Mouse (Mus musculus) 3T3-L1 (cell line): ENCODE data around the gene Rfx5.
"Not testable (repeated sequence)": the region's sequence is repeated elsewhere in the genome, so short reads cannot be mapped to it uniquely, and the experiment has no call there.

Experiments
- DNase-seq: peaks from one replicate; pipeline ENCODE4 v3.0.0-alpha.2; 2015; ENCODE audit warnings: low read depth, low spot score

Gene Rfx5

GRCm38 (mm10) chr3:94953764-94954616 lies at the start of gene Rfx5:
Rfx5 (plus strand) TSS chr3:94954075.
- peak; percentile 99 for DNase-seq

DNA sequence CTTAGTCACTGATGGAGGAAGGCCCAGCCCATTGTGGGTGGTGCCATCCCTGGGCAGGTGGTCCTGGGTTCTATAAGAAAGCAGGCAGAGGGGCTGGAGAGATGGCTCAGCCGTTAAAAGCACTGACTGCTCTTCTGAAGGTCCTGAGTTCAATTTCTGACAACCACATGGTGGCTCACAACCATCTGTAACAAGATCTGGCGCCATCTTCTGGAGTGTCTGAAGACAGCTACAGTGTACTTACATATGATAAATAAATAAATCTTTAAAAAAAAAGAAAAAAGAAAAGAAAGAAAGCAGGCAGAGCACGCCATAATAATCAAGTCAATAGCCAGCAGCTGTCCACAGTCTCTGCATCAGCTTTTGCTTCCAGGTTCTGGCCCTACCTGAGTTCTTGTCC lies 49.1 kb upstream of the Rfx5 start:
- not testable (repeated sequence) for DNase-seq

- DNase-seq: no peak
These were observed 47.4 kb upstream of the Rfx5 start for GRCm38 (mm10) chr3:94906482-94906881.

DNA sequence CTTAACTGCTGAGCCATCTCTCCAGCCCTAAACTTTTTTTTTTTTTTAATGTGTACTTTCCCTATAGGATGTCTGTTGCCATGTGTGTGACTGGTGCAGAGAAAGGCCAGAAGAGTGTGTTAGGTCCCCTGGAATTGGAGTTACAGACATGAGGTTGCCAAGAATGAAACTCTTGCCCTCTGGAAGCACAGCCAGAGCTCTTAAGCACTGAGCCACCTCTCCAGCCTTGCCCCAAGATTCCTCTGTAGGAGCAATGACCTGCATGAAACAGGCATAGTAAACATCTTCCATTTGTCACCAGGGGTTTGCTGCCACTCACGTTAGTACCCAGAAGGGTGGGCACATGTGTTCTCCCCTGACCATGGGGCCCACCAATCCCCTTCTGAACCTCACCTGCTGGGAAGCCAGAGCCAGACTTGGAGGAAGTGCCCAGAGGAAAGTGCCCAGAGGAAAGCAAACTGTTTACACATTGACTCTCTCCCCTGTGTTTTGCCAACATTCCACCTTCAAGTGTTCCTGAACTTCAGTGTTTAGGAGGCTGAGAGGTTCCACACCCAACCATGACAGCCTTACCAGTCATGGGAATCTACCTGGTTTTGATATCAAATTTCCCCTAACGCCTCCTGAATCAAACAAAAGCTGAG lies 42.7 kb upstream of the Rfx5 start:
- no peak for DNase-seq

GRCm38 (mm10) chr3:94913801-94914200 lies 40.1 kb upstream of the Rfx5 start:
- DNase-seq: no peak

- DNase-seq: peak; percentile 30
These were observed 37.8 kb upstream of the Rfx5 start for GRCm38 (mm10) chr3:94915903-94916741.

DNA sequence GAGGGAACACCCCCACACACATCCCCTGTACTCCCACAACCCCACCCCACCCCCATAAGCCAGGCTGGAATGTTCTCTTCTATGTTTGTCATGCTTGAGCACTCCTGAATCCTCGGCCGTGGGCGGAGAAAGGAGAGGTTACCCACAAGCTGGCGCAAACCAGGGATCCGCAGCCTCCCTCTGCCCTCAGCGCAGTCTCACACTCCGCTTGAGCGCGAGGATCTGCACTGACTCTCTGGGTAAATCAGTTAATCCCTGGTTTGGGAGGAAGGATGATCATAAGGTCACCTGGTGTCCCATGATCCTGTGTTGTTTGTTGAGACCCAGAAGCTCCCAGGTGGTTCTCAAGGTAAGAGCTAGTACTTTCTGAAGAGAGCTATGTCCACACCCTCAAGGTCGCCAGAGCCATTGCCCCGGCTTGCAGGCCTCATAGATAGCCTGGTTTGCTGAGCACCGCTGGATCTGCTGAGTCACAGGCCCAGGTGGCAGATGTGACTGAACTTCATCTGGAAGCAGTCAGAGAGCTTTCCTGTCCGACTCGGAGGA lies 36.0 kb upstream of the Rfx5 start:
- DNase-seq: no peak

GRCm38 (mm10) chr3:94918845-94919244 lies 35.0 kb upstream of the Rfx5 start:
- no peak for DNase-seq

DNA sequence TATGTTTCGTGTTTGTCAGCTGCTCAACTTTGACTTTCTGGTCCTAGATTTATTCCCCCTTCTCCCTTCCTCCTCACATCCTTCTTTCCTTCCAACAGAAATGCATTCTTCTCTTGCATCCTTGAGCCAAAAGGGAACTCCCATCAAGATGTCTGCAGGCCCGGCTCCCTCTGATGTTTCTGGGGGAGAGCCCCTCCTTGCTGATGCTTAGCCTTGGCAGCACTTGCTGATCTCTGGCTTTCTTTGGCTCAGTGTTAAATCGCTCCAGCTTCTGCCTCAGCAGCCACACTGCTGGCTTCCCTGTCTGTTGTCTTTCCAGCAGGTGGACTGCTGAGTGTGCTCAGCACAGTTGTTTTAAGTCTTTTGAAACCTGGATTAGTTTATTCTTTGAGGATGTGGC lies 32.8 kb upstream of the Rfx5 start:
- no peak for DNase-seq

DNA sequence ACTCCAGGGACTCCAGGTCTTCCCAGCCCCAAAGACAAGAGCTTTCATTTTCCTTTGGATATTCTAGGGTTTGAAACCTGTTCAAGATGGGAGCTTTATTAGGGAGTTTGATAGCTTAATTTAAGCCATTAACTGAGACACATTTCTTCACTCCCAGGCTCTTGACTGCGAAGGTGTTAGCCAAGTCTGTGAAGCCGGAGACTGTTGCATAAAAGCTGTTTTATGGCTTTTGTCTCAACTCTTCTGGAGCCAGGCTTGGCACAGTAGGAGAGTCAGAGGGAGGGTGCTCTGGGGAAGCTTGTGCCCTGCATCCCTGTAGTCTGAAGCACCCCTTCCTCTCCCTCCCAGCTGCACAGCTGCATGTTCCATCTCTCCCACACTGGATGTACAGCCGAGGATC lies 31.5 kb upstream of the Rfx5 start:
- DNase-seq: no peak

DNA sequence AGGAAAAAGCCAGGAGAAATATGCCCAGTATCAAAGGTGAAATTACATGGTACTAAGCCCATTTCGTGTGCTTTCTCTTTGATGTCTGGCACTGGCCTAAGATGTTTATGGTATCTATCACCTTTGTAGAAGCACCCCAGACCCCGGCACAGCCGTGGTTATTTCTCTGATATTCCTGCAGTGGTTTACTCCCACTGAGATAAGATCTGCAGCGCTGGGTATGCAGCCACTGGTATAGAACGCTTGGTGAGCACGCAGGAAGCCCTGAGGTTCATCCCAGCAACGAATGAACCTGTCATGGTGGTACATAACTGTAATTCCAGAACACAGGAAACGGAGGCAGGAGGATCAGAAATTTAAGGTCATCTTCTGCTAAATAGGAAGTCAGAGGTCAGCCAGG lies 29.2 kb upstream of the Rfx5 start:
- DNase-seq: no peak

DNA sequence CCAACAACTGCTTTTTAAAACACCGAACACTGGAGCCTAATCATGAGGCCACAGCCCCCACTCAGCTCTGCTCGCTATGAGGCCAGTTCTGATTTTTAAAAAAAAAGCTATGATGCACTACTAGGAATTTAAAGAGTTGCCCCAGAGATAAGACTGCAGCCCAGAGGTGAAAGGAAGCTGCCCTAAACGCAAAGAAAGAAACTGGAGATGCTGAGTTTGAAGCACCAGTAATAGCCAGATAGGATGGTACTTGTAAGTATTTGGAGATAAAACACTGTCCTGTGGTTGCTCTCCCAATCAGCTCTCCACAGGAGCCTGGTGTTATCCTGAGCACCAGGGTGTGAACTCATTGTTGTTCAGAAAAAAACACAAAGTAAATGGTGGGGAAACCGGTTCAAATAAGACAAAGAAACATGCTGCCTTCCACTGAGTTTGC lies 27.6 kb upstream of the Rfx5 start:
- not testable (repeated sequence) for DNase-seq

DNA sequence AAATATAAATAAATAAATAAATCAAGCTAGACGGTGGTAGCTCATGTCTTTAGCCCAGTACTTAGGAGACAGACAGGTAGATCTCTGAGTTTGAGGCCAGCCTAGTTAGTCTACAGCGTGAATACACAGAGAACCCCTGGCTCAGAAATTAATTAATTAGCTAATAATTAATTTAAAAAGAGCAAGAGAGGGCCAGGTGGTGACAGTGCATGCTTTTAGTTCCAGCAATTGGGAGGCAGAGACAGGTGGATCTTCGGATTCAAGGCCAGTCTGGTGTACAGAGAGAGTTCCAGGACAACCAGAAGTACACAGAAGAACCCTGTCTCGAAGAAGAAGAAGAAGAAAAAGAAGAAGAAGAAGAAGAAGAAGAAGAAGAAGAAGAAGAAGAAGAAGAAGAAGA lies 24.9 kb upstream of the Rfx5 start:
- DNase-seq: not testable (repeated sequence)

DNA sequence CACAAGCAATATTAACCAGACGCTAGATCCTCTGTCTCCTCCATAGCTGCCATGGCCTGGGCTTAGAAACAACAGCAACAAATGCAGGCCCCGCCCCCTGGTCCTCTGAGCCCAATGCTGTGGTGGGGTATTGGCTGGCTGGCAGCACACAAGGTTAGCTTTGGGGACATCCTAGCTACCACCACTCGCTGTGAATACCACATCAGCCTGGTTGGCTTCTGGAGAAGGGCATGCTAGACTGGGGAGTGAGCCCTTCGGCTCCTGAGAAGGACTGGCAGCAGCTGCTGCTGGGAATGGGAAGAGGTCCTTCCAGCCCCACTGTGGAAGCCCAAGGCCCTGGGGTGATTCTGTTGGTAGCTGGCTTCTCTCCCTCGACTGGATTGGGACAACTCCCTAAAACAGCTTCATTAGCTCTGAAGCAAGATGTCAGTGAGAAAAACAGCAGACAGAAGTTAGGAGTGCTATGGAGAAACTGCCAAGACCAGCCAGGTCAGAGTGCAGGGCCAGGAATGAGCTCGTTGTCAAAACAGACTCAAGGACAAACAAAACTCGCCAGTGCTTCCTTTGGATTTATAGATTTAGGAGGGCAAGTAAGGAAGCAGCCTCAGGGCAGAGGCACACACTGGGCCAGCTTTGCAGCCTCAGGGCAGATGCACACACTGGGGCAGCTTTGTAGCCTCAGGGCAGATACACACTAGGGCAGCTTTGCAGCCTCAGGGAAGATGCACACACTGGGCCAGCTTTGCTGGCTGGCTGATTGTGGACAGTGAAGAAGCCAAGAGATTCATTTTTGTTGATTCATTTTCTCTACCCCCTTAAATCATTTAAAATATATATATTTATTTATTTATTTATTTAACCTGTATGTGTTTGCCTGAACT lies 23.2 kb upstream of the Rfx5 start:
- peak; percentile 45 for DNase-seq

DNA sequence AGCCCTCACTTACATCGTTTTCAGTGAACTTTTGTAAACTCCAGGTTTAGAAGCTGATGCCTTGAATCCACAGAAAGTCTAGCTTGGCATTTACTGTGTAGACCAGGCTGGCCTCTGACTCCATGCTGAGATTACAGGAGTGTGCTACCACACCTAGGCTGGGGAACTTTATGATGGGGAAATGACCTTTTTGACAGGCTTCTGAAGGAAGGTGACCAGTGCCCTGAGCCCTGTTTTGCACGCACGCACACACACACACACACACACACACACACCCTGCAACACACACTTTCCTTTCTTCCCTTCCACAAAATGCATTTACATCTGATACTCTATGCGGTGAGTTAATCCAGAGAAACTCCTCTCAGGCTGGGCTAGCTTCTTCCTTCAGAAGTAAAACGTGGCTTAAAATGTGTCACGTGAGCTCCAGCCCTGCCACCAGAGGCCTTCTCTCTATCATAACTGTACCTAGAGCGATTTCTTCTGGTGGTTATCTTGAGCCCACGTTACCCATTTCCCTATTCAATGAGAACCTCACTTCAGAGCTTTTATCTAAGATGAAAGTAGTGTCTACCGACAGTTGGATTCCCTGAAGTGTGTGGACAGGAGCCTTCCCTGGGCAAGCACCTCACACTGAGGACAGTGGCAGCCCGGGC lies 22.3 kb upstream of the Rfx5 start:
- DNase-seq: not testable (repeated sequence)

DNA sequence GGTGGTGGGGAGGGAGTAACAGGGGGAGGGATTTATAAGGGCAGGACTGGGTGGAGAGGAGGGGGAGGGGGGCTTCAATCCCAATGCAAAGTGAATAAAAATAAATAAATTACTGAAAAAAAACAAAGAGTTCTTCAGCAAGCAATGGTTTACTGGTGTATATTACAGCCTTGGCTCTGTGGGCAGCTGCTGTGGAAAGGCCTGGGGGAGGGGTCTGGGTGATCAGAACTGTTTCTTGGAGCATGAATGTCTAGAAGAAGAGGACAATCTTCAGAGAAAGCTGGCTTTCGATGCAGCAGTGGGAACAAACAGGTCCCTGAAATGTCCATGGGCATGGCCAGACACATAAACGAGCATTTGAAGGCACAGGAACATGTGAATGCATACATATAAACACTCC lies 21.6 kb upstream of the Rfx5 start:
- DNase-seq: not testable (repeated sequence)

- no peak for DNase-seq
These were observed 20.9 kb upstream of the Rfx5 start, which contains the start of gene Selenbp1 for GRCm38 (mm10) chr3:94932809-94933564. Selenbp1 (plus strand) TSS chr3:94933056.

DNA sequence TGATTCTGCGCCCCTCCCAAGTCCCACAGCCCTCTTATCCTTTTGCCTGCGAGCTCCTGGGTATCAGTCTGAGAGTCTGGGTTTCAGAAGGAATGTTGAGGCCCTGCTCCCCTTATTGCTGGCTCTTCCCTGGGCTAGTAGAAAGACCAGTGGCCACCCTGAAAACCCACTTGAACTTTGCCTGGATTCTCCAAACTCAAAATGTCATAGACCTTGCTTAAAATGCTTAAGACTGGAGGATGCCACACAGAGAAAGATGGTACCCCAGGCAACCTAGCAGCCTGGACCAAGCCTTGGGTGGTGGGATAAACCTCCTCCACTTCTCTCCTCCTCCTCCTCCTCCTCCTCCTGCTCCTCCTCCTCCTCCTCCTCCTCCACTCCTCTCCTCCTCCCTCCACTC lies 20.3 kb upstream of the Rfx5 start:
- not testable (repeated sequence) for DNase-seq

GRCm38 (mm10) chr3:94934564-94934963 lies 19.3 kb upstream of the Rfx5 start:
- DNase-seq: not testable (repeated sequence)
